Mouse (Mus musculus) frontal cortex, postnatal 36 days (tissue): ENCODE results near the gene Zfp574.

ENCODE experiments used
- DNase-seq, 2 experiments: peaks; one replicate each; pipeline ENCODE4 v3.0.0; 2022; ENCODE audit warnings: low spot score in 2 of 2

The Zfp574 gene

DNA sequence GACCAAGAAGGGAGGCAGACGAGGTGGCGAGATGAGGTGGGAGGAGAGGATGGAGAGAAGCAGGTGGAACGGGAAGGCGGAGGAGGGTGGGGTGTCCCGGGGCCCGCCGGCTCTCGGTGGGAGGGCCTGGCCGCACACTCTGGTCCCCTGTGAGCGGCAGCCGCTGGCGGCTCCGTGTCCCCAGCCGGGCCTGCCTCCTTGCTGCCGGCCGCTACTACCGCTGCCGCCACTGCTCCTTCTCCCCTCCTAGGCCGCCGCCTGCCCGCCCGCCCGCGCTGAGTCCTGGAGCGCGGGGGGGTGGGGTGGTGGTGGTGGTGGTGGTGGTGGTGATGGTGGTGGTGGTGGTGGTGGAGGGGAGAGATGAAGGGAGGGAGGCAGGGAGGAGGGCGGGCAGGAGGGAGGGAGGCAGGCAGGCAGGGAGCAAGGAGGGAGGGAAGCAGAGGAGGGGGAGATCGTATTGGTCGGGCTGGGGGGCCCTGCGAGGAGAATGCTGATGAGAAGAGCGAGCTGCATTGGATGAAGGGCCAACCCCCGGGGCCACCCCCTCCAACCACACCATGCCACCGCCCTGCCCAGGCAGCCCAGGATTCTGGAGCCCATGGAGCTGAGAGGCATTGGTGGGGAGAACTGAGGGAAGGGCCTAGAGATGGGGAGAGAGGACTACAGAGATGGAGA lies 486 bp downstream of the Zfp574 start:
- DNase-seq: peak in 1 of 2 experiments; percentile 66

- peak in 1 of 2 experiments; percentile 82 for DNase-seq
Observed at GRCm38 (mm10) chr7:25073924-25074323, 1.6 kb downstream of the Zfp574 start.

- no peak for DNase-seq
Observed at GRCm38 (mm10) chr7:25076296-25076662, 3.9 kb downstream of the Zfp574 start.

- DNase-seq: peak; percentile 99
Observed at GRCm38 (mm10) chr7:25076663-25077413, 4.5 kb downstream of the Zfp574 start.

GRCm38 (mm10) chr7:25077414-25077755 lies 5.0 kb downstream of the Zfp574 start:
- no peak for DNase-seq

- DNase-seq: no peak
Observed at GRCm38 (mm10) chr7:25079496-25080026, 7.2 kb downstream of the Zfp574 start.

- no peak for DNase-seq
Observed at GRCm38 (mm10) chr7:25080431-25080830, 8.1 kb downstream of the Zfp574 start.

GRCm38 (mm10) chr7:25082510-25082909 lies 10.1 kb downstream of the Zfp574 start:
- DNase-seq: no peak

DNA sequence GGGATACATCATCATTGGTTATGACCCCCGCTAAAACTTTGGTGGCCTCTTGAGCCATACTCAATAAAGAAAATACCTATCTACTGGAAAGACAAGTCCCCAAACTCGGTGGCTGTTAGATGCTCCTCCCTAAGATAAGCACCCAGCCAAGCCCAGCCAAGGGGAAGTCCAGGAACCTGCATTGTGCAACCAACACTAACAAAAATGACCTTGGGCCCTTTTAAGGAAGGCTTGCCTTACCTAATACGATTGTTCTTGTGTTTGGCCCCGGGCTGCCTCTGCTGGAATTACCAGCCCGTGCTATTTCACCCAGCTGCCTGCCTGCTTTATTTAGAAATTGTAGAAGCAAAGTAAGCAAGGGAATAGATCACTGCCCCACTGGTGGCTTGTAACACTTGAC lies 12.3 kb downstream of the Zfp574 start:
- no peak for DNase-seq

GRCm38 (mm10) chr7:25086656-25087055 lies 14.3 kb downstream of the Zfp574 start:
- no peak for DNase-seq

DNA sequence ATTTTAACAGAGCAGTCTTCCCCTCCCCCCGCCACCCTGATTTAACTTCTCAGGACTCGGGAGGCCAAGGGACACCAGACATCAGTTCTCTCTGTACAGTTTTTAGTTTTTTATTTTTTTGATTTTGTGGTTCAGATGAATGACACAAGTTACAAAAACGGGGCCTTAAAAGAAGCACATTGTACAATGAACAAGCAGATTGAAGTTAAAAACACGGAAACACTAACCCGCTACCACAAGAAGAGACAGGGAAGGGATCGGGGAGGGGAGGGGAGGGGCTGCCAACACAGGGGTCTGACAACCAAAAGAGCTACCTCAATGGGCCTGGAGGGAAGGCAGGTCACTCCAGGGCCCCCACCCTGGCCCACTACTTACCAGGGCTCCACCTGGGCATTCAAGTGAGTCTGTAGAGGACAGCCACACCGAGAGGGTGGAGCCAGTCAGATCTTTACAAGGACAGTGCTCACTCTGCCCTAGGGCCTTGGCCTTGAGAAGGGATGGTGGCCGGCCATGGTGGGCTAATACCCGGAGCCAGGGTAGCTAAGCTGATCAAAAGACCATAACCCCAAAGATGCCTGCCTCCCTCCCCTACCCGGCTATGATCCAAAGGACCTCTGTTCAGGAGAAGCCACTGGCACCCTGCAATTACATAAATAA lies 15.0 kb downstream of the Zfp574 start:
- DNase-seq: no peak

DNA sequence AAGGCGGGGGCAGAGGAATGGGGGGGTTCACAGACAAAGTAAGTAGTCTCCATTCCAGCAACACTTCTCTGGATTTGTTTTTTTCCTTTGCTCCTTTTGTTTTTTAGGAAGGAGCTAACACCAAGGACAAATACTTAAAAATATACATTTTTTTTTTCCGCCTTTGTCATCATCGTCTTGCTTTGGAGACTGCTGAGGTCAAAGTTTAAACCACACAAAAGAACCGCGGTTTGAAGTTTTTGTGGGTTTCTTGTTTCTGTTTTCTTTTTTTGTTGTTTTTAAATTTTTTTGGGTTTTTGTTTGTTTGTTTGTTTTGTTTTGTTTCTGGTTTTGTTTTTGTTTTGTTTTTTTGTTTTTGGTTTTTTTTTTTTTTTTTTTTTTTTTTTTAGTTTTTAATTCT lies 15.6 kb downstream of the Zfp574 start:
- no peak for DNase-seq

DNA sequence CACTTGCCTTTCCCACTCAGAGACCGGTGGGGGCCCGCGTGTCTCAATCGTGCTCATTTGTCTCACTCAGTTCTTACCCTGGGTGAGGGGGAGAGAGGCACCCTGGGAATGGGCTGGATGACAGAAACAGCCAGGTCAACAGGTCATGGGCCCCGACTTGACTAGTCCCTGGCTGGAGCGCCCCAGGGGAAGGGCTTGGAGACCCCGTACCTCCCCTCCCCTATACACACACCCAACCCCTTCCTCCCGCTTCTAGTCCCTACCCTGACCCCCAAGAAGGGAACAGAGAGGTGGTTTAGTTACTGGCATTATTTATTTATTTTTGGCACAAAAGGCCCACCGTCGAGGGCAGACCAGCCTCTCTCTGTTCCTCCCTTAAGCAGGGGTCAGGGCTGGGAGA lies 16.2 kb downstream of the Zfp574 start:
- DNase-seq: no peak

DNA sequence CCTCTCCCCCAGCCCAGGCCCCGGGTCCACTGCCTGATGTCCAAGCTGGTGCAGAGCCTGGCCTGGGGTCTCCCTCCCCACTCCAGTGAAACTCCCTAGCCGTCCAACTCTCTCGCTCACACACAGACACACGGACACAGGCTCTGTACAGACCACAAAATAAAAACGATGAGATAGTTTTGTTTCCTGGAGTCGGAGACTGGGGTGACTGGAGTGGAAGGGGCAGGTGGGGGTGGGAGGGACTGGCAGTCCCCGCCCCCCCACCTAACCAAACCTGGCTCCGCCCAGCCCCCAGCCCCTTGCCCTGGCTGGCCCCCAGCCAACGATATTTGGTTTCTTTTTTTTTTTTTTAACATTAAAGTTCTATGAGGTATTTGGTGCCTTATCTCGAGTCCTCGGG lies 16.6 kb downstream of the Zfp574 start:
- no peak for DNase-seq

GRCm38 (mm10) chr7:25089875-25090274 lies 17.5 kb downstream of the Zfp574 start:
- DNase-seq: no peak

DNA sequence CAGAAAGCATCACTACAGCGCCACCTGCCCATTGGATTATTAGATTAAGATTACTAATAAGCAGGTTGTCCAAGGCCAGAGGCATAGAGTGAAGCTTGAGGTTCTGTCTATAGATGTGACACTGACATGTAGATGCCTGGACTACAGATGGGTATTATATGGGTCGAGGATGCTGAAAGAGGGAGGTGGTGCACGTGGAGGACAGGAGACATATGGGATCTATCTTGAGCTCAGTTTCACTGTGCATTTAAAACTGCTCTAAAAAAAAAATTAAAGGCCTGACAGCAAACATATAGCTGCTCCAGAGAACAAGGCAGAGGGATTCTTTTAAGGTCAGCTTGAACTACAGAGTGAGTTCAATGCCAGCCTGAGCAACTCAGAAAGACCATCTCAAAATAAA lies 25.8 kb downstream of the Zfp574 start:
- DNase-seq: peak in 1 of 2 experiments; percentile 75

- DNase-seq: no peak
Observed at GRCm38 (mm10) chr7:25099581-25099980, 27.2 kb downstream of the Zfp574 start.

- peak; percentile 81 to 89 for DNase-seq
Observed at GRCm38 (mm10) chr7:25105411-25106160, 33.2 kb downstream of the Zfp574 start.

DNA sequence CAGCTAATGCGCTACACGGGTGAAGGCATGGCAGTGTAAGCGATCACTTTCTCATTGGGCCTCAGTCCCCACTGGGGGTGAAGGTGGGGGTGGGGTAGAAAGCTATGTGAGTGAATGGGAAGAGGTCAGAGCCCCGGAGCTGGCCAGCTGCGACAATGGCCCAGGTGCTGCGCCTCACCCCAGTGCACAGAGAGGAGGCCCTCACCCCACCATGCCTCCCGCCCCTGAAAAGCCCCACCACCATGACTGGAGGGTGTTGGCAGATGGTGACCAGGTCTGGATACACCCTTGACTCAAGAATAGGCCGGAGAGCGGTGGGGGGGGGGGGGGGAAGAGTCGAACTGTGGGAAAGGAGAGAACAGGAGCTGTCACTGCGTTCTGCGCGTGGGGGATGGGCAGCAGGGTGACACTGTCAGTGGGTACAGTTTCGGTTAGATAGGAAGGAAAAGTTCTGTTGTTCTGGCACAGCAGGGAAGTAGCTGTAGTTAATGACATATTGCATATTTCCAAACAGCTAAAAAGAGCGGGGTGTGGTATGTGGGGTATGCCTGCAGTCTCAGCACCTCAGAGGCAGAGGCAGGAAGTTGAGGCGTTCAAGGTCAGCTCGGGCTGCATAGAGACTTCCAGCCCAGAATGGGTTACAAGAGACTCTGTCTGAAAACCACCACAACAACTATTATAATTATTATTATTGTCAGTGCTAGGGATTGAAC lies 34.6 kb downstream of the Zfp574 start:
- no peak for DNase-seq

DNA sequence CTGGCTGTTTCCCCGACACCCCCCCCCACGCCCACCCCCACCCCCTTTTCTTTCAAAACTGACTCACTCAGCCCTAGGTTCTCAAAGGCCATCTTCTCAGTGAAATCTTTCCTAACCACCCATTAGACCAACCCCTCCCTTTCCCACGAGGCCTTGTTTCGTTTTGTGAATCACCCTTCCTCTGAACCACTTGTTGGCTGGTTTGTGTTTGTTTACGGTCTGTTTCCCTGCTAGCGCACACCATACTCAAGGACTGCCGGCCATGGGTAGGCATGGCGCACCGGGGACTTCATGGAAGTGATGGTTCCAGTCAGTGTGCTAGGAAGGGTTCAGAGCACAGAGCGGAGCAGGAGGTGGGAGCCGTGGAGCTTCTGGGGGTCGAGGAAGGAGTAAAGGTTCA lies 37.0 kb downstream of the Zfp574 start:
- no peak for DNase-seq

DNA sequence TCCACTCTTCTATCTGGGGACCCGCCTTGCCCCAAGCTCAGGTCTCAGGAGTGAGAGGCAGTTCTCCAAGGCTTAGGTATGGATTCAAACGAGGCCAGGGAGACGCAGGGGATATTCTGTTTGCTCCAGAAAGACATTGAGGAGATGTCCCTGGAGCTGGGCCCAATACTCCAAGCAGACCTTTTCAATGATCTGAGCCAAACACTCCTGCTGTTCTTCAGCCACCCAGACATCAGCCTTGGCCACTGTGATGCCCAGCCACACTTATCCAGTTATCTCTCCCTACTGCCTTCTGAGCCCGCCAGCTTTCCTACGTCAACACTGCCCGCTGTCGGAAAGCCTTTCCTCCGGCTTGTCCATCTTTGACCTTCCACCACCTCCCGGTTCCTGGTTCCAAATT lies 38.0 kb downstream of the Zfp574 start:
- DNase-seq: no peak
